Mouse (Mus musculus): ENCODE results near the gene Gm20425. TPM values are rescaled to one million over a fixed set of nuclear protein-coding genes. Genes with fewer than 3 reads are reported as not detected.

Gm20425 gene
- 1 to 10 TPM; 5.7 to 8.6 TPM for total RNA-seq (2021)
- long read RNA-seq, experiment 1 = 0 reads
- long read RNA-seq, experiment 2 = 0 reads

DNA sequence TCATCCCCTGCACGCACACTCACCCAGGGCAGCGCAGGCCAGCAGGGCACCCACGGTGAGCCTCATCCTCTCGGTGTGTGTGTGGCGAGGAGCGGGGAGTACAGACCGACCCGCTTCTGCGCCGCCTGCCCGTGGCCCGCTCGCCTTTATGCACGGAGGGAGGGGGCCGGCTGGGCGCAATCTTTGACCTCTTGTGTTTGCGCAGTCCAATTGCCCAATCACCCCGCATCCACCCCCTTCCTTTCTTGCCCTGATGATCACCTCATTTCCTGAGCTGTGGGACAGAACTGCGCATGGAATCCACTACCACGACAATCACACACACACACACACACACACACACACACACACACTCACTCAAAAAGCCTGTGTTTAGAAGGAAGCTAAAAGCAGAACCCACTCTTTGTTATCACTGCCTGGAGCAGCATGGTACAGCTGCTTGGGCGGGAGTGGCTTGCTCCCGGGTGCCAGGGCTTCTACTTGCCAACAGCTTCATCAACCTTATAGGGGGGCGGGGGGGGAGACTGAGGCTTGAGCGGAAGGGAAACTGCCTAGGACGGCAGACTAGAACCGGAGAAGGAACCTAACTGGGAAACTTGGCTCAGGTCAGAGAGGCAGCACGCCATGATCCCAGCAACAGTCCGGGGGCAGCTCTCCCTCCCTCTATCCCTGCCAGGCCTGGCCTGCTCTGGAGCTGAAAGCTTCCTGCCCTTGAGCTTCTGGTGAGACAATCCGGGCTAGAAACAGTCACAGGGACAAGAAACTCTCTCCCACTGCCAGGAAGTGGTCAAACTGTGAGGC, at the start of gene Gm20425, which contains the start of gene Trf:
TSS of gene Gm20425 (minus strand) at position 157 of the 801 bp plus-strand sequence.
TSS of gene Trf (minus strand) at position 294 of the 801 bp plus-strand sequence.
- DNase-seq (ENCODE audit: low spot score in 2 of 2) = peak in 1 of 2 experiments; percentile 19

DNA sequence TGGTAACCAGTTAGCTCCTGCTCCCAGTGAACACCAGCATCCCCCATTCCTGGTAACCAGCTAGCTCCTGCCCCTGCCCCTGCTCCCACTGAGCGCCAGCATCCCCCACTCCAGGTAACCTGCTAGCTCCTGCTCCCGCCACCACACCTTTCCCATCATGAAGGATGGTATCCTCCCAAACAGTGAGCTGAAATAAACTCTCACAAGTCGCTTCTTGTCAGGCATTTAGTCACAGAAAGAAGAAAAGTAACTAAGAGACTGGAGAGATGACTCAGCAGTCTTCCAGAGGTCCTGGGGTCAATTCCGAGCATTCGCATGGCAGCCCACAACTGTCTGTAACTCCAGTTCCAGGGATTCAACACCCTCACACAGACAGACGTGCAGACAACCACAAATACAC, 46.8 kb upstream of the Gm20425 start:
- DNase-seq (ENCODE audit: low spot score in 2 of 2) = no peak

DNA sequence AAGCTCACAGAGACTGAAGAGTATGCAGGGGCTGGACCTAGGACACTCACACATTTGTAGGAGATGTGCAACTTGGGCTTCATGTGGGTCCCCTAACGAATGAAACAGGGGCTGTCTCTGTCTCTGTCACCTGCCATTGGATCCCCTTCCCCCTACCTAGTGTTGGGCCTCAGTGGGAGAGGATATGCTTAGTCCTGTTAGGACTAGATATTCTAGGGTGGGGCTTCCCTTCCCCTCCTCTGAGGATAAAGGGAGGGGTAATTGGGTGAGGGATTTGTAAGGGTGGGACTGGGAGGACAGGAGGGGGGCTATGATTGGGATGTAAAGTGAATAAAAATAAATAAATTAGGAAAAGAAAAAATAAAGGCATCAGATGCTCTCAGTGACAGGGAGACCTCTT, 45.6 kb upstream of the Gm20425 start:
- DNase-seq (ENCODE audit: low spot score in 2 of 2) = no peak

DNA sequence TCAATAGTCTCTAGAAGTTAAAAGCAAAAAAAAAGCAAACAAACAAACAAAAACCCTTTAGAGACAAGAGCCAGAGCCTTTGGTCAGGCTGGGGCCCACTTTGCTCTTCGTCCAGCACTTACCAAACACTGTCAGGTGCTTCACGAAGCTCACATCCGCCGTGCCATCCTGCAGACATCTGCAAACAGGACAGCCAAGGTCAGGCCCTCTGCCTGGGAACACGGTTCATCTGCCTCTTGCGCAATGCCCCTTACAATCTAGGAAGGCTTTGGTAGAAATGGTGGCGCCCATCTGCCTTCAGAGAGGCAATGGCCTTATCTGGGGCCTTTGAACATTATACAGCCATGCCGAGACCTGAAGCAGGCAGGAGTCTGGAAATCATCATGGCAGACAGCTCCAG, 44.7 kb upstream of the Gm20425 start:
- no peak for DNase-seq (ENCODE audit: low spot score in 2 of 2)

DNA sequence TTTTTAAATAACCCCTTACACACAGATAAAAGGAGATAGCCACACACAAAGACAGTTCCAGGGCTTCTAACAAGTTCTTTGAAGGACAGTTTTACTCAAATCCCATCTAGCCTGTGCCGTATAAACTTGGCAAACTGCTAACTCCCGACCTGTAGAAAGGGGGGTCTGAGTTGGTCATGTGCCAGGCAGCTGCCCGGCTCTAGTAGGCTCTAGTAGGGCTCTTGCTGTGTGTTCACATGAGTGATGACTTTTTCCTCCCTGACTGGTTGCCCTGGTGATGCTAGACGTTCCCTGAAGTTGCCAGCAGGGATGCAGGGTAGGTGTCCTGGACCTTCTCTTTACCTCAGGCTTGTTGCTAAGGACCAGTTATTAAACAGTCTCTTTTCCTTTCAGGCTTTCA, 41.0 kb upstream of the Gm20425 start:
- DNase-seq (ENCODE audit: low spot score in 2 of 2) = no peak

DNA sequence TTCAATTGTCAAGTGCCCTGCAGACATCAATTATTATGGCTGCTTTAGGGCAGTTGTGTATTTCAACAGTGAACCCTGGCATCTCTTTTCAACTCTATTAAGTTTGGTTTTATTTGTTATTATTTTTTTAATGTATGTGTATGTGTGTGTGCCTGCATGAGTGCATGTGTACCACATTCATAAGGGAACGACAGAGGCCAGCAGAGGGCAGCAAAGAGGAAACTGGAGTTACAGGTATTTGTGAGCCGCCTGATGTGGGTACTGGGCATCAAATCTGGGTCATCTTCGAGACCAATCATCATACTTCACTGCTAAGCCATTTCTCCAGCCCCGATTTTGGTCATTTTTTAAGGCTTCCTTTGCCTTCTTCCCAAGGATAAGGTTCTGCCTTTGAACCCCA, 35.7 kb upstream of the Gm20425 start:
- DNase-seq (ENCODE audit: low spot score in 2 of 2) = no peak

DNA sequence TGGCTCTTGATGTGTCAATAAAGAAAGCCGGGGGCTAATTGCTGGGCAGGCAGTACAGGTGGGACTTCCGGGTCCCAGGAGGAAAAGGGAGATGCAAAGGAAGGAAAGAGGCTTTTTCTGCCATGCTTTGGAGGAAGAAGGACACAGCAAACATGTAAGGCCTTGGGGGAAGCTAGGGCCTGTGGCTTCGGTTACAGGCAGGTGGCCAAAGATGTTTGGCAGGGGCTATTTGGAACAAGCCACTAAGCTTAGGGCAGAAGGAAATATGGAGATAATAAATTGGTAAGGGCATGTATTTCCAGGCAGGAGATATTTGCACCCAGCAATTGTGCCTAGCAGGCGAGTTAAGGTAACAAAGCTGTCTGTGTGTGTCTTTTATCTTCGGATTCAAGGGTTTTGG, 22.8 kb upstream of the Gm20425 start:
- no peak for DNase-seq (ENCODE audit: low spot score in 2 of 2)

DNA sequence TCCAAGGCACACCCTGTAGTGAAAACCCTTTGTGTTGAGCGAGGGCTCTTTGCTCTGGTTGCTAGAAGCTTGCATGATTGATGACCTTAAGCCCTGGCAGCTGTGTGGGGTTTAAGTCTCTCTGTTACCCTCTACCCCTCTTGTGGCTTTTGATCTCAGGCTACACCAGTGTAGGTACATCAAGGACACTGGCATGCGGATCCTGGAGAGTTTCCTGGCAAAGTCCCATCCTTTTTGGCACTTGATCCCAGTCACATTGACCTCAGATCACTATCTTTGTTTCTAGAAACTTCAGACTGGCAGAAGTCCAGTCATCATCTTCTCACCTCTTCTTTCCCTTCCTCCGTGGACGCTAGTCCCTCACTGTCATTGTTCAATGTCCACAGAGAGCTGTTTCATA, 18.5 kb upstream of the Gm20425 start:
- DNase-seq (ENCODE audit: low spot score in 2 of 2) = no peak

DNA sequence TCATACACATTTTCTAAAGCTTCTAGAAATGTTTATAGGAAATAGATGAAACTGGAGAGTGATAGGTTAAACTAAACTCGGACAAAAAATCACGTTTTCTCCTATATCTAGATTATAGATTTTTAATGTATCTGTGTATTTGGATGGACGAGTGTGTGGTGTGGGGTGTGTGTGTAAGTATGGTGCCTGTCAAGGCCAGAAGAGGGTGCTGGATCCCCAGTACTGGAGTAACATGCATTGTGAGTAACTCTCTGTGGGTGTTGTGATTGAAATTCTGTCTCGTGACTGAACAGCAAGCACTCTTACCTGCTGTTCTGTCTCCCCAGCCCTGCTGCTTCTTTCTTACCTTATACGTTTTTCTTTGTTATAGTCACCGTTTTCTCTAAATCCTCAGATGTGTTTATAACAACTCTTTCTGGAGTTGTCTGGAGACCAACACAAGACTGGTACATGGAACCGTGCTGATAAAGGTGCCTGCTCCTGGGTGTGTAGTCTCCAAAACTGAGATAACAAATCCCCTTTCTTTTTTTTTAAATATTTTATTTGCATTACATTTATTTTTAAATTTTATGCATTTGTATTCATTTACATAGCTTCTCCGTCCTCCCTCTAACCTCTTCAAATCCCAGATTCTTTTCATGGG, 16.5 kb upstream of the Gm20425 start:
- DNase-seq (ENCODE audit: low spot score in 2 of 2) = no peak

DNA sequence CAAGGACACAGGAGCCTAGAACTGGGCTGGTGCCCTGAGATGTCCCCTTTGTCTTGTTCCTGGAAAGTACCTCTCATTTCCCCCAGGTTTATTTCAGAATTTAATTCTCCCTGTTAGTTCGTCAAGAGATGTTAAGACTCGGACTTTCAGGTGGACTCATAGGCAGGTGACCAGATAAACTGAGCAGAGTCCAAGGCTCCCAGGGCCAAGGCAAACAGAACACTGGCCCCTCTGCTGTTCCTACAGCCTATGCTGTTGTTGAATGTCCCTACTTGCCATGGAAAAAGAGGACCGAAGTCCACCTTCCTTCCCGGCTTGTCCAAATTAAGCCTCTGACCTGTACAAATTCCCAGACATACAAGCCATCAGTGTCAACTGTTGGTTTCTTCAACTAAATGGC, 13.5 kb upstream of the Gm20425 start:
- no peak for DNase-seq (ENCODE audit: low spot score in 2 of 2)

DNA sequence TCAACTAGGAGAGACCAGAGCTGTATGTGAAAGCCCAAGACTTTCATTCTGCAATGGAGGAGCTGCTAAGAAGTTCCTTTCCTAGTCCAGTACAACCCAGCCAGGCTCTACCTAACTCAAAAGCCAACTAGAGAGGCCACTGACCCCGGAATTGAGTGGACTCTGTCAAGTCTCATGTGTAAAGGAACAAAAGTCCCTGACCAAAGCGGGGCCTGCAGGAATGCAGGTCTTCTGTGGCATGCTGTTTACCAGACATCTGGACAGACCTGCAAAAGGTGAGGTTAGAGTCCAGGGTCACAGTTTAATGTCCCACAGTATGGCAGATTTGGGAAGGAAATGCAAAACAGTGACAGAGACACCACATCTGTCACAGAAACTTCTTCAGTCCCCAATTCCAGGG, 11.1 kb upstream of the Gm20425 start:
- no peak for DNase-seq (ENCODE audit: low spot score in 2 of 2)

DNA sequence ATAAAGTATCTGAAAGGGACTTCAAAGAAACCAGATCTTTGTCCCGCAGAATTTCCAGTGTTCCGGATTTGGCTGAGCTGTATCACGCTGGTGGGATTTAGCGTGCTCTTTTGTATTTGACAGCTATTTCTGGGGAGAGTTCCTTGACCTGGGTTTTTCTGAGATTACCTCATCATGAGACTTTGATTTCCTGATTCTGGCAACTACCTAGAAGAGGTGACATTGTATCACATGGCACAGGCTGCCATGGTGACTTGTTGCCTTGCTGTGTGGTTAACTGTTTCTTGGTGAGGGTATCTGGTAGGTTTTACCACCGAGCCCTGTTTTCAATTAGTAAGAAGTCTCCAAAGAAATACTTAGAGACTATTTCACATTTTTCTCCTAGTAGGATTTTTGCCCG, 9.4 kb upstream of the Gm20425 start:
- DNase-seq (ENCODE audit: low spot score in 2 of 2) = no peak

DNA sequence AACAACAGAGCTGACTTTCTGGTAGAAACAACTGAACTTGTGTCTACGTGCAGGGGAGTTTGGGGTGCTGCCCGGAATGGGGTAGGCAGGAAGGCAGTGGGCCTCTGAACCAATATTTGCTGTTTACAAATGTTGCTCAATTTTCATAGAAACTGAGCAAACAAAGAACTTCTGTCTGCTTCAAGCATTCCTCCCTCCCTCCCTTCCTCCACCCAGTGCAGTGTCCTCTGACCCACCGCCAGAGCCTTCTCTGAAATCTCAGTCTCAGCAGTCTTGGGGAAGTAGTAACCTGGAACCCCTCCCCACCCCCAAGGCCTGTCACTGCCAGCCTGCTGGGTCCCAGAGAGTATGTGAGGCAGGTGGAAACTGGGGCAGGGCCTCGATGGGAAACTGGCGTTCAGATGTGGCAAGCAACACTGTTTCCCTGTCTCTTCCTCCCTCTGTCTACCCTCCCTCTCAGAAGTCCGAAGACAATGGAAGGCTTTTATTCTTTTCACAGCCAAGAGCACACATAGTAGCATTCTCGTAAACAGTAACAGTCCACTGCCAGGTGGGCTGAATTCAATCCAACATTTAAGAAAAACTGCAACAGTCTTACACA, 4.6 kb upstream of the Gm20425 start:
- DNase-seq (ENCODE audit: low spot score in 2 of 2) = no peak

DNA sequence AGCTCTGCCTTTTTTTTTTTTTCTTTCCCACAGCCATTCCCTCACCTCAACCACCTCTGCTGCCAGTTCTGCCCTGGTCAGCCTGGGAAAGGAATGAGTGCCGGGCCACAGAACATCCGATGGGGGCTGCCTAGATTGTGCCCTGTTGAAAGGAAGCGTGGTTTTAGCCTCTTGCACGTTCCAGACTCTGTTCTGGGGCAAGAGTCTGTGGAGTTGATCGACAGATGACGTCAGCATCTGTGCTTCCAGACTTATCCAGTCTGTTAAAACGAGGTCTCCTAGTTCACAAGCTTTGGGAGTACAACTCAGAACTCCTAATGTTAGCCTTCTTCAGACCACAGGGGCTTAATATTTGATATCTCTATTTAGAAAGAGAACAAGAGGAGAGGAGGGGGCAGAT, 4.0 kb upstream of the Gm20425 start:
- no peak for DNase-seq (ENCODE audit: low spot score in 2 of 2)

DNA sequence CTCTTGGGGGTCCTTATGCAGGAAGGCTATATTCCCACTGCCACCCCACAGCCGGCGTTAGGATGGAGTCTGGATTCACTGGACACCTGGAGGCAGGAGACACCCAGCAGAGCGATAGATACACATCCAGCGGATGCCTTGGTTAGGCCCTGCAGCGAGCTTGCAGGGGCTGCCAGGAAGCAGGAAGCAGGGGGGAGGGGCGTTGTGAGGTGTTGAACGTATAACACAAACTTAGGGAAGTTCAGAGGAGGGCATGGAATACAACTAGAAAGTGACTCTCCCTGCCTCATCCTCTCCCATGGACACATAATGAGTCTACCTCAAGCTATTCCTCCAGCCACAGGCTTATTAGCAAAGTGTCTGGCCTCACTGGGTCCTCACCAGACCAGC, 2.9 kb upstream of the Gm20425 start:
- DNase-seq (ENCODE audit: low spot score in 2 of 2) = no peak

DNA sequence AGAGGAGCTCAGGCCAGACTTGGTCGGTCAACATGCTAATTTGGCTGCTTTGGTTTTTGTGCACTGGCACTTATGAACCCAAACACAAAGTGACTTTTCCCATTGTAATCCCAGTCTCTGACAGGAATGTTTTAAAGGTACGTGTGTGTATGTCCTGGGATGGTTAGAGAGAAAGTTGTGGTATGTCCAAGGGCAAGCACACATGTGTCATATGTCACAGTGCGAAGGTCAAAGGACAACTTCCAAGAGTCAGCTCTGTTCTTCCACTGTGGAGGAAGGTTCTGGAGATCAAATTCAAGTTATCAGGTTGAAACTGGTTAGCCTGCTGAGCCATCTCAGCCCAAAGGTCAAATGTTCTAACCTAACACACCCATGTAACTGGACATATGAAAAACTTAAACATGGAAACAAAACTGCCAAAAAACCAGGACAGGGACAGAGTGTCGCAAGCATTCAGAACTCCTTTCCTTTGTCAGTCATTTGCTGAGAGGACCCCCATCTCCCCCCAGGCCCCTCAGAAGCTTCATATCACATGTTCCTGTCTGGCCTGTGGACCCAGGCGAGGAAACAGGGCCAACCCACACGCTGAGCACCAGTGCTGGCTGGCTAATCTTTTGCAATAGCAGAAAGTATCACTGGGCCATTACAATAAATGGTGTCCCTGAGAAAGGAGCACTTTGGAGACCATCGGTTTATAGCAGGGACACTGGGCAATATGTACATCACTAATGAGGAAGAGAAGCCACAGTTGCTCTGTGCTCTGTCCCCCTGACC, 2.3 kb upstream of the Gm20425 start:
- DNase-seq (ENCODE audit: low spot score in 2 of 2) = no peak

DNA sequence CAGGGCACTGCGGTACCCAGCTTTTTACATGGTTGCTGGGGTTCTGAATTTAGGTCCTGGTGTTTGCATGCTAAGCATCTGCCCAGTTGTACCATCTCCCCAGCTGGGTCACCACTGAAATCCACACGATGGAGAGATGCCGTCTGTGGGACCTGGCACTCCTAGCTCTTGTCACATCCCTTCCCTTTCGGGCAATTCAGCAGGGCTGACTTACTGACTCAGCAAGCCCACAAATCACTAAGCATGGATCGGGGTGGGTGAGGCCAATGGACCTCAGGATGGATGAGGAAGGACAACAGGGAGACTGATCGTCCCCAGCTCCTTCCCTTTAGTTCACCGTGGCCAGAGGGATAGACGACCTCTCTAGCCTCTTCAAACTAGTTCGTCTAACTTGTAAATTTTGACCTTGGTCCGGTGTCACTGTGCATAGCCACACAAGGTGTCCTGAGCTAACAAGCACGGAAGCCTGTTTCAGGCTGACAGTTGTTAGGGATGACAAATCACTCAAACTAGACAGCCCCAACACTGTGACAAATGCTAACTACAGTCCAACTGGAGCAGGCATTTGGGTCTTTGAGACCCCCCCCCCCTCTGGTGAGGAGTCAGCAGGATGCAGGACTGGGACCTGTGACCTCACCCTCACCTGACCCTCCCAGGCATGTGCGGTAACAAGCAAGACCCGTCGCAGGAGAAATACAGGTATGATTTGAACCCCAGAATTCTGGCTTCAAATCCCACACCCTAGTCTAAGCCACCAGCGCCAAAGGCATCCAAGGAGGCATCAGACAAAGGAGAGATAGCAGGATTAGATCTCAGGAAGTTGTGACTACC, 855 bp downstream of the Gm20425 start:
- DNase-seq (ENCODE audit: low spot score in 2 of 2) = no peak

DNA sequence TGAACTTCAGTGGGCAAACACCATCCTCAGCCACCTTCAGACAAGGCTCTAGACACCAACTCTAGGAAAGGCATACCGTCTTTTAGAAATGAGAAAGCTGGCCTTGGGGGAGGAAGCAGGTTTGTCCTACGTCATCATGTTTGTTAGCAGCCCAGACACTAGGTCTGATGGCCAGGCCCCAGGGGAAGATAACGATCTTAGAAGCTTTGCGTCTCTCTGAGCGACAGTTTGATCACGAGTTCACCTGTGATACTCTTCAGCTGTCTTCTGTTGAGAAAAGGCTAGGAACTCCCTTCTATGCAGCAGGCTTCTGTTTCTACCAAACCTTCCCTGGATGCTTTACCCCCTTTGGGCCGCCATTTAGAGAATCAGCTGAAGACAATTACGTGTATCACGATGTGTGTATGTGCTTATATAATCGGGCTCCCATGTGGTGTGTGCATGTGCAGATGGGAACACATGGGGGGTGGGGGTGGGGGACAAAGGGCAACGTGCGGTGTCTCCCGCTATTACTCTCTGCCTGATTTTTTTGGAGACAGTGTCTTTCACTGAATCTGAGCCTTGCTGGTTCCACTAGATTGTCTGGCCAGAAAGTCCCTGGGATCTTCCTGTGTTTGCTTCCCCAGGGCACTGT, 1.6 kb downstream of the Gm20425 start:
- no peak for DNase-seq (ENCODE audit: low spot score in 2 of 2)

DNA sequence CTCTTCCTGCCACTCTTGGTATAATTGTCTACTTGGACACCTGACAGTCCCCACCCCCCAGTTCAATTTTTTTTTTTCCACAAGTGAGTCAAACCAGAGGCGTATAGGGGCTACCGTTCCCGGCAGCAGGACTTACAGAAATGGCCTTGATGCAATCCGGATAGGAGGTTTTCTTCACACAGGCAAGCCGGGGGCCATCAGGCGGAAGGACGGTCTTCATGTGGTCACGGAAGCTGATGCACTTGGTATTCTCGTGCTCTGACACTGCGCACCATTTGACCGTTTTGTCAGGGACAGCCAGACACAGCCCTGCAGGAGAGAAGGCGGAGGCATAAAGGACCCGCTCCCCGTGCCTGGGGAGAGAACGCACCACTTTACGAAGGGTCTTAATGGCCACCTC, 2.3 kb downstream of the Gm20425 start:
- DNase-seq (ENCODE audit: low spot score in 2 of 2) = no peak

DNA sequence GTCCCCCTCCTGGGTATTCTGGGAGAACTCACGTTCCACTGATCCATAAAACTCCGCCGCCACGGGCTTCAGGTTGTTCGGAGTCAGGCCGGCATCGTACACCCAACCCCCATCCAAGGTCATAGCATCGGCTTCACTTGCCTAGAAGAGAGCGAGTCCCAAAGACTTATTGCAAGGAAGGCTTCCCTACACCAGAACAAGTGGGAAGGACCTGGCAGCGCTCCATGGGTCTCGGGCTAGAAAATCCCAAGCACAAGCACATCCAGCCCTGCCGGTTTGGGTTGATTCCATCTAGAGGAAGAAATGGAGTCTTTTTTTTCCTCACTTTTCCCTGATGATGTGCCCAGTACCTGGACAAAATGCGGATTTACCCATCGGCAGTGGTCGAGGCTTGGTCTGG, 3.3 kb downstream of the Gm20425 start:
- DNase-seq (ENCODE audit: low spot score in 2 of 2) = peak in 1 of 2 experiments; percentile 44
